Mouse (Mus musculus): ENCODE measurements around the gene Abca8b. TPM values are rescaled to one million over a fixed set of nuclear protein-coding genes. Genes with fewer than 3 reads are reported as not detected.

The Abca8b gene
- polyA plus RNA-seq, 1 experiment from 2014 or later = 0.46 TPM

DNA sequence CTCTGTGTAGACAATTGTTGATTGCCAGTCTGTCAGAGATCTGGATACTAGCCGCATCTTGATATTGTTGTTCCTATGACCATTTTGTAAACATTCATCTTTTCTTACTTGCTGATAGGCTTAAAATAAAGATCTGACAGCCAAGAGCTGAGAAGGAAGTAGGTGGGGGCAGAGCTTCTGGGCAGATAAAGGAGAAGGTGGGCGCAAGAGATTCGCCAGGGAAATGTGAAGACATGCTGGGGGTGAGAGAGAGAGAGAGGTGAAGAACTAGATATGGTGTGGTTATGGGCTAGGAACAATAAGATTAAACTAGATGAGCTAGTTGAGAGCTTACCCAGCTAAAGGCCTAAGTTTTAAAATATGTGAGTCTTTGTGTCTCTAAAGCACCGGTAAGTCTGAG is 106.0 kb downstream of the Abca8b start:
- no peak for ATAC-seq (ENCODE audit: low FRiP score, low TSS enrichment)
- Histone ChIP-seq H3K4me2 (replicated peaks; ENCODE audit: low read depth, low read length) (no peak overlapping the region), H3K4me1 (ENCODE audit: control insufficient read depth, insufficient read depth, low read length) (no peaks in the 10 kb centered on the region), H3K36me3 (ENCODE audit: control insufficient read depth, insufficient read depth, low read length) (no peaks in the 10 kb centered on the region), H3K4me3 (ENCODE audit: low read length) (no peak overlapping the region), H3K9ac (ENCODE audit: low read depth, low read length) (no peak overlapping the region), H3K27me3 (ENCODE audit: control insufficient read depth, insufficient read depth, low read length) (no peaks in the 10 kb centered on the region), H3K27ac (ENCODE audit: low read depth, low read length) (no peak overlapping the region), H3K9me3 (ENCODE audit: control insufficient read depth, low read length) (no peaks in the 10 kb centered on the region)
- 91% methylated on average over 4 of the region's 4 CpGs for WGBS

DNA sequence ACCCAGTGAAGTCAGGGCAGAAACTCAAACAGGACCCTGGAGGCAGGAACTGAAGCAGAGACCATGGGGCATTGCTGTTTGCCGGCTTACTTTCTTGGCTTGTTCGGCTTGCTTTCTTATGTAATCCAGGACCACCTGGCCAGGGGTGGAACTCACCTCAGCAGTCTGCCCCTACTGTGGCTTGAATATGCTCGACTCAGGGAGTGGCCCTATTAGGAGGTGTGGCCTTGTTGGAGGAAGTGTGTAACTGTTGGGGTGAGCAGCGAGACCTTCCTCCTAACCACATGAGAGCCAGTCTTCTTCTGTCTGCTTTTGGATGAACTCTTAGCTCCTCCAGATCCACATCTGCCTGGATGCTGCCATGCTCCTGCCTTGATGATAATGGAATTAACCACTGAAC is 108.9 kb downstream of the Abca8b start:
- Histone ChIP-seq H3K27ac (ENCODE audit: low read depth, low read length) (no peak overlapping the region), H3K9me3 (ENCODE audit: control insufficient read depth, low read length) (no peaks in the 10 kb centered on the region), H3K27me3 (ENCODE audit: control insufficient read depth, insufficient read depth, low read length) (no peaks in the 10 kb centered on the region), H3K4me3 (ENCODE audit: low read length) (no peak overlapping the region), H3K36me3 (ENCODE audit: control insufficient read depth, insufficient read depth, low read length) (no peaks in the 10 kb centered on the region), H3K4me1 (ENCODE audit: control insufficient read depth, insufficient read depth, low read length) (no peaks in the 10 kb centered on the region; the same call in 1 of the 2 replicates), H3K4me2 (replicated peaks; ENCODE audit: low read depth, low read length) (no peak overlapping the region), H3K9ac (ENCODE audit: low read depth, low read length) (no peak overlapping the region)
- WGBS = 91% methylated on average over 4 of the region's 4 CpGs
- ATAC-seq (ENCODE audit: low FRiP score, low TSS enrichment) = no peak

DNA sequence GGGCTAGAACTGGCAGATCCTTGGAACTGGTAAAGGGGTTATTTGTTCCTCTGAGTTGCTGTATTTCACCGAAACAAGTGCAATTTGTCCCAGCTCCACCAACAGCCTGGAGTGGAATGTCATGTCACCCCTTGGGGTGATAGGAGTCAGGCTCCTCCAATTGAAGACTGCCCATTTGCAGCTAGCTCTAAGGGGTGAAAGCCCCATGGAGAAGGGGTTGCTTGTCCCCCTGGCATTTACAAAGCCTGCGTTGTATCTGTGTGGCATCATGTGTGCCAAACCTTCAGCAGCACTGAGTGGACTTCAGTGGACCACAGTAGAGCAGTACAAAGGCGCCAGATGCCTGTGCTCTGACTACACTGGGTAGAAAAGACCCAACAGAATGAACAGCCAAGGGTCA is 110.1 kb downstream of the Abca8b start:
- H3K36me3 ChIP-seq (ENCODE audit: control insufficient read depth, insufficient read depth, low read length) = no peaks in the 10 kb centered on the region
- H3K4me1 ChIP-seq (ENCODE audit: control insufficient read depth, insufficient read depth, low read length) = no peaks in the 10 kb centered on the region; the same call in 1 of the 2 replicates
- no peak overlapping the region for H3K4me2 ChIP-seq (replicated peaks; ENCODE audit: low read depth, low read length)
- no peak overlapping the region for H3K27ac ChIP-seq (ENCODE audit: low read depth, low read length)
- H3K27me3 ChIP-seq (ENCODE audit: control insufficient read depth, insufficient read depth, low read length) = no peaks in the 10 kb centered on the region
- no peaks in the 10 kb centered on the region for H3K9me3 ChIP-seq (ENCODE audit: control insufficient read depth, low read length)
- no peak for ATAC-seq (ENCODE audit: low FRiP score, low TSS enrichment)
- 92% methylated on average over 3 of the region's 3 CpGs for WGBS
- H3K4me3 ChIP-seq (ENCODE audit: low read length) = no peak overlapping the region
- H3K9ac ChIP-seq (ENCODE audit: low read depth, low read length) = no peak overlapping the region

DNA sequence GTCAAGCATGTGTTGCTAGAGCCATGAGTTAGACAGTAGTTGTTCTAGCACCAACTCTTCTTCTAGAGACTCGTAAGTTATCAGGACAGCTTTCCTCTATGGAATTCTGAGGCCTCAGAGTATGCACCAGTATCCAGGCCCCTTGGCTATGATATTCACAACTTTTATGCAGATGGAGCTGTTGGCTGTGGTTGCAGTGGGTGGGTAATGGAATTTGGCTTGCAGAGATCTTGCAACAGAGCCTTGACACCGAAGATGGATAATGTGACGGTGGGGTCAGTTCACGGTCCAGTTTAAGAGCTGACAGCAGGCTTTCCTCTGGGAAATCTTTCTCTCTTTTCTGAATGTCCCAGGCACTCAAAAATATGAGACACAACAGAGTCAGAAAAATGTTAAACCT is 110.8 kb downstream of the Abca8b start:
- Histone ChIP-seq H3K4me2 (replicated peaks; ENCODE audit: low read depth, low read length) (no peak overlapping the region), H3K9me3 (ENCODE audit: control insufficient read depth, low read length) (no peaks in the 10 kb centered on the region), H3K4me3 (ENCODE audit: low read length) (no peak overlapping the region), H3K9ac (ENCODE audit: low read depth, low read length) (no peak overlapping the region), H3K27ac (ENCODE audit: low read depth, low read length) (no peak overlapping the region), H3K4me1 (ENCODE audit: control insufficient read depth, insufficient read depth, low read length) (no peaks in the 10 kb centered on the region; the same call in 1 of the 2 replicates), H3K36me3 (ENCODE audit: control insufficient read depth, insufficient read depth, low read length) (no peaks in the 10 kb centered on the region), H3K27me3 (ENCODE audit: control insufficient read depth, insufficient read depth, low read length) (no peaks in the 10 kb centered on the region)
- ATAC-seq (ENCODE audit: low FRiP score, low TSS enrichment) = no peak
- WGBS = 40% methylated on average over 4 of the region's 4 CpGs

DNA sequence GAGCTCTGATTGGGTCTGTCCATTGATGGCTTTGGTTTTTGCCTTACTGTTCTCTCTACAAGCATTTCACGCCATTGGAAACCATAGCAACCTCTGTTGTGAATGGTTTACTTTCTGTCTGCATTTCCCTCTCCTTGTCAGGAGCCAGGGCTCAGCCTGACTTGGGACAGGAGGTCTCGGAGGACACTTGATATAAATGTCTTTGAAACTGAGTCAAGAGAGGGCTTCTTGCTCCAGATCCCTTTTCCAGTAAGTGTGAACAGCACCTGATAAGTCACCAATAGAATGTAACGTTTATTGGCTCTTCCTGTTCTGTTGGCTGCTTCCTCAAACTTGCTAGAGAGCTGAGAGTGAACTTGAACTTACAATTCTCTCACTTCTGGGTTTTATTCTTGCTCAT is 111.5 kb downstream of the Abca8b start:
- no peak overlapping the region for H3K4me2 ChIP-seq (replicated peaks; ENCODE audit: low read depth, low read length)
- 0 out of 2 replicates have a peak, but pooled peaks have one; percentile 35 for ATAC-seq (ENCODE audit: low FRiP score, low TSS enrichment)

More for the DNA sequence above, 111.5 kb downstream of the Abca8b start:
- H3K27ac ChIP-seq (ENCODE audit: low read depth, low read length) = no peak overlapping the region
- H3K9ac ChIP-seq (ENCODE audit: low read depth, low read length) = no peak overlapping the region
- 63% methylated on average over 3 of the region's 3 CpGs for WGBS
- no peak overlapping the region for H3K4me3 ChIP-seq (ENCODE audit: low read length)
- no peaks in the 10 kb centered on the region for H3K27me3 ChIP-seq (ENCODE audit: control insufficient read depth, insufficient read depth, low read length)
- H3K4me1 ChIP-seq (ENCODE audit: control insufficient read depth, insufficient read depth, low read length) = no peaks in the 10 kb centered on the region; the same call in 1 of the 2 replicates
- H3K9me3 ChIP-seq (ENCODE audit: control insufficient read depth, low read length) = no peaks in the 10 kb centered on the region
- H3K36me3 ChIP-seq (ENCODE audit: control insufficient read depth, insufficient read depth, low read length) = no peaks in the 10 kb centered on the region

Other genes starting within 250 kb of the Abca8b start
- not detected in 2 replicates for gene 1700012B07Rik, start 167.8 kb downstream of the Abca8b start, polyA plus RNA-seq (2014; fragmentation: Nextera tagmentation; extraction: Ambion mirVana)
- gene Abca8a, start 100.1 kb upstream of the Abca8b start, polyA plus RNA-seq (2014; fragmentation: Nextera tagmentation; extraction: Ambion mirVana) = not detected in 2 replicates
- 0.40 and 1.2 TPM in 2 replicates for gene Abca9, start 172.4 kb upstream of the Abca8b start, polyA plus RNA-seq (2014; fragmentation: Nextera tagmentation; extraction: Ambion mirVana)